Mouse (Mus musculus): Measurements from ENCODE around the gene Cdh22.

- TF ChIP-seq CTCF (IDR thresholded peaks at IDR 0.05; ENCODE audit: borderline replicate concordance, insufficient read depth, low read length) (no peak), POLR2A (IDR thresholded peaks at IDR 0.05; ENCODE audit: low read depth, low read length) (no peak)
Measured at GRCm38 (mm10) chr2:165086634-165087033, 148.0 kb downstream of the Cdh22 start.
